Mouse (Mus musculus) intestine, embryonic 16.5 days (tissue): ENCODE results near the gene Tmem88. TPM values are rescaled to one million over a fixed set of nuclear protein-coding genes. Genes with fewer than 3 reads are reported as not detected.
"Not testable (repeated sequence)": the region's sequence is repeated elsewhere in the genome, so short reads cannot be mapped to it uniquely, and the experiment has no call there.

Experiments
- ATAC-seq: fragments of 200-750 bp; cut with Nextera tagmentation; 2 replicates; pipeline ENCODE4 v1.8.0; 2017; ENCODE audit warnings: moderate TSS enrichment, moderate library complexity
- H3K27ac ChIP-seq: fragments of 300-500 bp; sonication (generic); 2 replicates; pipeline ENCODE4 v1.5.1; 2014; ENCODE audit warnings: mild to moderate bottlenecking, low read length
- H3K27me3 ChIP-seq: fragments of 300-500 bp; sonication (generic); replicated peaks from 2 replicates; pipeline ENCODE4 v1.6.1; 2014; ENCODE audit warnings: low read length, control low read depth, mixed read lengths; ENCODE audit not compliant: control insufficient read depth, insufficient read depth
- H3K36me3 ChIP-seq: fragments of 300-500 bp; sonication (generic); 2 replicates; pipeline ENCODE4 v1.6.1; 2014; ENCODE audit warnings: low read length, control low read depth; ENCODE audit not compliant: control insufficient read depth, insufficient read depth
- H3K4me1 ChIP-seq: fragments of 300-500 bp; sonication (generic); 2 replicates; pipeline ENCODE4 v1.6.1; 2014; ENCODE audit warnings: low read length, control low read depth, mixed read lengths; ENCODE audit not compliant: control insufficient read depth, insufficient read depth
- H3K4me2 ChIP-seq: fragments of 300-500 bp; sonication (generic); 2 replicates; pipeline ENCODE4 v1.6.1; 2014; ENCODE audit warnings: low read depth, low read length, control low read depth
- H3K4me3 ChIP-seq: fragments of 300-500 bp; sonication (generic); 2 replicates; pipeline ENCODE4 v1.5.1; 2014; ENCODE audit warnings: mild to moderate bottlenecking, low read length
- H3K9ac ChIP-seq: fragments of 300-500 bp; sonication (generic); 2 replicates; pipeline ENCODE4 v1.6.1; 2014; ENCODE audit warnings: low read depth, low read length
- H3K9me3 ChIP-seq: fragments of 300-500 bp; sonication (generic); 2 replicates; pipeline ENCODE4 v1.6.1; 2016; ENCODE audit warnings: low read length, control low read depth; ENCODE audit not compliant: control insufficient read depth
- WGBS: fragments of 180-500 bp; shearing (Covaris S2); extraction: QIAGEN DNeasy Blood & Tissue Kit; methylation state at CpG from one replicate; pipeline ENCODE4 v1.1.7; 2014; 5-methylcytosine and 5-hydroxymethylcytosine counted together
- polyA plus RNA-seq: library from polyadenylated mRNA; unstranded; fragments of >200 nt; fragmentation: Nextera tagmentation; extraction: Ambion mirVana; gene quantifications from 2 replicates; pipeline ENCODE4 v1.2.1, GENCODE M21; 2015

Gene Tmem88
- polyA plus RNA-seq, 1 experiment from 2014 or later: 31.0 TPM

DNA sequence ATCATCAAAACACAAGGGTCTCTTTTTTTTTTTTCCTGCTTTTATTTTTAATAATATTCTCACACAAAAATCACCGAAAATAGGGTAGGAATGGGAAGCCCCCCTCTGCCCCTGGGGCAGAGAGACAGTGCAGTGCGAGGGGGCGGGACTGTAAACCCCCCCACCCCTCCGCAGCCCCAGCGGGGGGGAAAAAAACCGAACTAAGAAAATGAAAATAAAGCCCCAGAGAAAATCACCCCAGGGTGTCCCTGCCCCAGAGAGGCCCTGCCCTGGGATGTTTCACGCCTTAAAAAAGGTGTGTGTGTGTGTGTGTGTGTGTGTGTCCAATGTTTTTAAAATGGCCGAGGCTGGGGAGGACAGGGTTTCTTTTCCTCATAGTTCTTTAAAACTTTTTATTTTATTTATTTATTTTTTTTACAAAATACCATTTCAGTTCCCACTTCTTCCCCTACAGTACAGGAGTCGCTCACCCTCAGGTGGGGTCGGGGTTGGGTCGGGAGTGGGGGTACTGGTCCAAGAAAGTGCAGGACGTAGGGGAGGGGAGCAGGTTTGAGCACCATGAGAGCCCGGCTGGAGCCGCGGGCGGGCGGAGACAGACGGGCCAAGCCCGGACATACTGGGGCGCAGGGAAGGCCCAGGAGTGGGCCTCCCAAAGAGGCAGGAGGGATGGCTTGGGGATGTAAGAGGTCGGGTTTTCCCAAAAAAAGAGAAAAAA is 609 bp upstream of the Tmem88 start:
- Histone ChIP-seq H3K9ac (peak overlapping the region; percentile 58), H3K27ac (peak overlapping the region; percentile 24; the same call in 1 of the 2 replicates), H3K27me3 (no peaks in the 10 kb centered on the region), H3K4me2 (peak overlapping the region; percentile 7; the same call in 1 of the 2 replicates), H3K4me3 (peak overlapping the region; percentile 30), H3K4me1 (peaks cover 36% of the 10 kb centered on the region), H3K9me3 (no peaks in the 10 kb centered on the region), H3K36me3 (peaks cover 19% of the 10 kb centered on the region)
- 38% methylated on average over 21 of the region's 21 CpGs for WGBS
- no peak for ATAC-seq

DNA sequence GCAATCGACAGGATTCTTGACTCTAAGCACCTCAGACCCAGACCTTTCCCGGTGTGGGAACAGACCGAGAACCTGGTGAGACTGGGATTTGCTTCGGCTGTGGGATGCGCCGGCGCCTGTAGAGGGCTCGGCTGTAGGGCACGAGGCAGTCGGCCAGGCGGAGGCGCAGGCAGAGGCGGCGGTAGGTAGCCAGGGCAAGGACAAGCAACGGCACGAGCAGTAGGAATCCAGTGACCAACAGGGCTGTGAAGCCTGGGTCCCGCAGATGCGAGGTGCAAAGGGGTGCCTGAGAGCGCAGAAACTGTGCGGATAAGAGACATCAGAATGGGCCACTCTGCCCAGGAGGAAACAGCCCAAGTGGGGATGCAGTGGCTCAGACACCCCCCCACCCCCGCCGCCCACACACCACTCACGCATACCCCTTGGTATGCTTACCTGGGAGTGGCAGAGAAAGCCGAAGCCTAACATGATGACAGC is 415 bp downstream of the Tmem88 start:
- Histone ChIP-seq H3K9me3 (no peaks in the 10 kb centered on the region), H3K9ac (peak overlapping the region; percentile 58), H3K4me3 (peak overlapping the region; percentile 30), H3K36me3 (peaks cover 14% of the 10 kb centered on the region), H3K27me3 (no peaks in the 10 kb centered on the region), H3K4me2 (peak overlapping the region; percentile 7), H3K27ac (peak overlapping the region; percentile 49), H3K4me1 (peaks cover 36% of the 10 kb centered on the region)
- no peak for ATAC-seq
- 31% methylated on average over 24 of the region's 24 CpGs for WGBS

DNA sequence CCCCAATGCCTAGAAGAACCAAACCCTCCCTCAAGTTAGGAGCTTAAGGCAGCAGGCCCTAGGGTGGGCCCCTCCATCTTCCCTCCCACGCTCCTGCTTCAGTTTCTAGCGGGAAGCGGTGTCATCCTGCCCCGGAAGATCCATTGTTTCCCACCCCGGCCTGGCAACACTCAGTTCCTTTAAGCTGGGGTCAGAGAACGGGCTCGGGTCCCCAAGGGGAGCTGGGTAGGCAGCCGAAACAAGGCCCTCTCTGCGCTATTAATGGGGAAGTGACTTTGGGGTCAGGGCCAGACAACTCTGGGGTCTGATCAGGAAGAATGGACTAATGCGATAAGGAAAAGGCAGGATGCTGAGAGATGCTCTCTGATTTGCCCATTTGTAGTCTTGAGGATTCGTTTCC is 1.3 kb downstream of the Tmem88 start:
- no peaks in the 10 kb centered on the region for H3K27me3 ChIP-seq
- peak overlapping the region; percentile 93 for H3K9ac ChIP-seq
- H3K36me3 ChIP-seq: peaks cover 10% of the 10 kb centered on the region
- H3K4me1 ChIP-seq: peaks cover 36% of the 10 kb centered on the region
- H3K27ac ChIP-seq: peak overlapping the region; percentile 98
- peak overlapping the region; percentile 69 for H3K4me3 ChIP-seq
- H3K4me2 ChIP-seq: peak overlapping the region; percentile 71
- 32% methylated on average over 11 of the region's 11 CpGs for WGBS
- H3K9me3 ChIP-seq: no peaks in the 10 kb centered on the region
- no peak for ATAC-seq

DNA sequence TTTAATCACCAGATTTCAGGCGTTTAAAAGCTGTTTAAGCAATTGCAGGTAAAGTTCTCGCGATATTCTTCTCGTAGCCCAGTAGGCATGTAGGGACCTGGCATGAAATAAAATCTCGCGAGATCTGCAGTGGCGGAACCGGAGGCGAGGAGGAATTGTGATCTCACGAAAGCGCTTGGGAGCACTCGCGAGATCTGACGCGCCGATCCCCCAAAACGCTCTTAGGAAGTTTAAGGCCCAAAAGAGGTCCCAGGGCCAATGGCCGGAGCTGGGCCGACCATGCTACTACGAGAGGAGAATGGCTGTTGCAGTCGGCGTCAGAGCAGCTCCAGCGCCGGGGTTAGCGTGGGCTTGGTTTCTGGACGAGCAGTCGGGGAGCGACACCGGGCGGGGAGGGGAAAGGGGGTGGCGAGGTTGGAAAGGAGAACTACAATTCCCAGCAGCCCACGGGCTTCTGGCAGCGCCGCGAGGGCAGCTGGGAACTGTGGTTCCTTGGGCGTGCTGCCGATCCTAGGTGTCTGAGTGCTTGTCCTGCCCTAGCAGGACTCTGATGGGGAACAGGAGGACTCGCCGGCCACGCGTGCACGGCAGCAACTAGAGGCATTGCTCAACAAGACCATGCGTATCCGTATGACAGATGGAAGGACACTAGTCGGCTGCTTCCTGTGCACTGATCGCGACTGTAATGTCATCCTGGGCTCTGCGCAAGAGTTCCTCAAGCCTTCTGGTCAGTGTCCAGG is 2.2 kb downstream of the Tmem88 start:
- ATAC-seq: peak; percentile 92
- peak overlapping the region; percentile 74 for H3K4me2 ChIP-seq
- no peaks in the 10 kb centered on the region for H3K27me3 ChIP-seq
- whole genome bisulfite sequencing: 0% methylated on average over 48 of the region's 48 CpGs
- peak overlapping the region; percentile 98 for H3K27ac ChIP-seq
- peak overlapping the region; percentile 69 for H3K4me3 ChIP-seq
- peaks cover 29% of the 10 kb centered on the region for H3K4me1 ChIP-seq
- H3K9ac ChIP-seq: peak overlapping the region; percentile 93
- peaks cover 5% of the 10 kb centered on the region for H3K36me3 ChIP-seq
- no peaks in the 10 kb centered on the region for H3K9me3 ChIP-seq

DNA sequence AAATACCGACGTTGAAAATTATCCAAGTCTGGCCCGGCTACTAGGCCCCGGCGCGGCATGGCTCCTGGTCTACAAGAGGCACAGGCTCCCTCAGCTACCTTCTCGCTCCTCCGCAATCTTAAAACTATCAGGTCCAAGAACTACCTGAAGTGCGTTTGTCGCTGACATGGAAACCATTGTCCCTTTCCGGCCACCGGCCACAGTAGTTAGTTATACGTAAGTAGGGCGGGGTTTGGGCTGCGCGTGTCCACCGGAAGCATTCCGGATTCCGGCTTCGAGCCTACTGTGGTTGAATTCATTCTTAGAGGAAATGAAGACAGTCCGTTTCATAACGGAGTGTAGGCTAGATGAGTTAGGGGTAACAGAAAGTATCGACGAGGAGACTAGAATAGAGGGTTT is 2.8 kb downstream of the Tmem88 start, which contains the start of the genes Naa38 and Cyb5d1:
Naa38 (plus strand) TSS at position 253 of the 399 bp plus-strand sequence.
Cyb5d1 (minus strand) TSS at position 397 of the 399 bp plus-strand sequence.
- WGBS: 0% methylated on average over 20 of the region's 24 CpGs
- Histone ChIP-seq H3K4me1 (peaks cover 28% of the 10 kb centered on the region), H3K4me3 (peak within 1 kb of the TSS; percentile 69), H3K9ac (peak within 1 kb of the TSS; percentile 93), H3K27ac (peak within 1 kb of the TSS; percentile 98), H3K4me2 (peak within 1 kb of the TSS; percentile 74)
- not testable (repeated sequence) for H3K36me3 ChIP-seq, H3K9me3 ChIP-seq, H3K27me3 ChIP-seq
- ATAC-seq: peak; percentile 78

DNA sequence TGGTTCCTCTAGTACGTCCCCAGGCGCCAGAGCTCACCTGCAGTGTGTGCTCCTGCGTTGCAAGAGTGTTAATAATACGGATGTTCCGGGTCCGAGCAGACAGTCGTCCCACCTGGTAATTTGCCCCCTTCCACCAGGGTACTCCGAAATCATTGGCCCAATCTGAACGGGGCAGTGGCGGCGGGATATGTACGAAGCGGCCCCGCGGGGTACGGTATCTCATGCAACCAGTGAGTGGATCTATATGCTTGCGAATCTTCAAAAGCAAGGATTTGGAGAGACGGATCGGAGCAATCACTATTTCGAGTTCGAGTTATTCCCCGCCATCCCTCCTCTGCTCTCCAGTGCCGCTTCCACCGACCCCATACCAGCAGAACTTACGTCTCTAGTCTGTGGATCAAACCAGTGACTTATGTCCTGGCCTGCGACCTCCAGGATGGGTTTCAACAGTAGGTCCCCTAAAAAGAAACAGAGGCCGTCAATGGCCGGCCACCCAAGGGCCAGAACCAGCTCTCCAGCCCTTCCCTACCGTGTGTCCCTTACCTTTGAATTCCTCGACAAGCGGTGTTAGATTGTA is 3.4 kb downstream of the Tmem88 start:
- not testable (repeated sequence) for H3K36me3 ChIP-seq, H3K27me3 ChIP-seq, ATAC-seq, H3K9me3 ChIP-seq
- Histone ChIP-seq H3K4me1 (peaks cover 24% of the 10 kb centered on the region), H3K4me2 (peak overlapping the region; percentile 74), H3K9ac (peak overlapping the region; percentile 76), H3K4me3 (peak overlapping the region; percentile 69), H3K27ac (peak overlapping the region; percentile 48; the same call in 1 of the 2 replicates)
- WGBS: 0% methylated on average over 31 of the region's 31 CpGs

DNA sequence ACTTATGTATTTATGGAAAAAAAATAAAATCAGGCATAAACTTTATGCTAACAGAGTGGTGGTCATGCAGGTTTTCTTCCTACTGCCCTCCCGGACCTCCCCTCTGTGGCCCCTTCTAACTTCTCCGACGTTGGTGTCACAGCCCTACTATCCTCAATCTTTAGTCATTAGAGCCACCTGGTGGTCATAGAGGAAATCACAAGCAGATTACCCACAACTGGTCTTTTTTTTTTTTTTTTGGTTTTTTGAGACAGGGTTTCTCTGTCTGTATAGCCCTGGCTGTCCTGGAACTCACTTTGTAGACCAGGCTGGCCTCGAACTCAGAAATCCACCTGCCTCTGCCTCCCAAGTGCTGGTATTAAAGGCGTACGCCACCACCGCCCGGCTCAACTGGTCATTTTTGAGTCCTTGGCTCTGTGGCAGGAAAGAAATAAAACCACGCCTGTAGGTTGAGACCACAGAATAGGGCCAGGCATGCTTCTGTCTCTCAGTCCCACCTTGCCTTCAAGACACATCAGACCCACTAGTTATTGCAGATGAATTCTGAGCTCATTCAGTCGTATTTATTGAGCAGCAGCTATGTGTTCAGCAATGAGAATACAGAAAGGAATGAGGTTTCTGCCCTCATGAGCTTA is 7.5 kb downstream of the Tmem88 start:
- Histone ChIP-seq H3K4me1 (no peaks in the 10 kb centered on the region), H3K27me3 (no peaks in the 10 kb centered on the region), H3K9me3 (no peaks in the 10 kb centered on the region), H3K4me3 (no peak overlapping the region), H3K4me2 (no peak overlapping the region), H3K9ac (no peak overlapping the region), H3K36me3 (no peaks in the 10 kb centered on the region), H3K27ac (no peak overlapping the region)
- ATAC-seq: no peak
- WGBS: 49% methylated on average over 10 of the region's 10 CpGs

DNA sequence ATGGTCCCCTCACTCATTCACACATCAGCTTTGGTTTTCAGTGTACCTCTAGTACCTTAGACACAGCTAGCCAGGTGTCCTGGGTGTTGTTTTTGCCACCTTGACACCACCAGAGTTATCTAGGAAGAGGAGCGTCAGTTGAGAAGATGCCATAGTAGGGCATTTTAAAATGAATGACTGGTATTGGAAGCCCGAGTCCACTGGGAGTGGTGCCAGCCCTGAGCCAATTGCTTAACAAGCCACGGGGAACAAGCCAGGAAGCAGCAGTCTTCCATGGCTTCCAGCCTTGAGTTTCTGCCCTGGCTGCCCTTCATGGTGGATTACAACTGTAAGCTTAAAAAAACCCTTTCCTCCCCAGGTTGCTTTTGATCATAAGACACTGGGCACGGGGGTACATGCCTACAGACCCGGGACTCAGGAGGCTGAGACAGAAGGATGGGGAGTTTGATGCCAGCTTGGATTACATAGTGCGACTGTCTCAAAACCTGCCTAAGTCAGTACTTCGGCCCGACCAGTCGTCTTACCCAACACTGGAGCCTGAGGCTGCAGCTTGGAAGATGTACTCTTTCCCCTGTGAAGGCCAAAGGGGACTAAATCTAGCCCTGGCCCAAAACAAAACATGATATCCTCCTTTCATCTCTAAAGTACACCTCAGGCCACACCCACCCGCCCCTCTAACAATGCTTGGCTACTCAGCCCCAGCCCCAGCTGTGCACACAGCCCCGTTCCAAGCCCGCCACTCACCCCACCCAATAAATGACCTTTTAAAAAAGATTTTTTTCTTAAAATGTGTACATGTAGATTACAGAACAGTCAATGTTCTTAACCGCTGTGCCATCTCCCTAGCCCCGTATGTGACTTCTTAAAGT is 8.3 kb downstream of the Tmem88 start:
- Histone ChIP-seq H3K9me3 (no peaks in the 10 kb centered on the region), H3K4me2 (no peak overlapping the region), H3K27ac (no peak overlapping the region), H3K4me3 (no peak overlapping the region), H3K4me1 (0 out of 2 replicates have a peak, but pooled peaks cover 2% of the 10 kb centered on the region), H3K27me3 (no peaks in the 10 kb centered on the region), H3K9ac (no peak overlapping the region), H3K36me3 (no peaks in the 10 kb centered on the region)
- WGBS: 67% methylated on average over 14 of the region's 14 CpGs
- no peak for ATAC-seq
